Mouse (Mus musculus) heart, postnatal 0 days (tissue): ENCODE data around the gene Aprt.

Source experiments
- CTCF ChIP-seq: IDR thresholded peaks from 2 replicates; pipeline ENCODE4 v1.5.1; 2016; ENCODE audit warnings: antibody characterized with exemption, control low read depth, low read depth
- EP300 ChIP-seq: IDR thresholded peaks from 2 replicates; pipeline ENCODE4 v1.6.1; 2016; ENCODE audit warnings: antibody characterized with exemption, low read depth

GRCm38 (mm10) chr8:122526084-122526483 is 50.6 kb downstream of the Aprt start:
- TF ChIP-seq CTCF (no peak), EP300 (no peak)
